Mouse (Mus musculus): Measurements from ENCODE around the gene Acta1. TPM values are rescaled to one million over a fixed set of nuclear protein-coding genes. Genes with fewer than 3 reads are reported as not detected.

Acta1 gene
- 0.45 TPM for polyA plus RNA-seq (2017; shearing (Covaris generic))

GRCm38 (mm10) chr8:123894502-123895097 is at the start of gene Acta1:
Acta1 (minus strand) TSS chr8:123894751.

GRCm38 (mm10) chr8:123859648-123860259 is 34.8 kb downstream of the Acta1 start, which contains the start of gene Ccsap:
Ccsap (minus strand) TSS chr8:123860209.

Other genes starting within 250 kb of the Acta1 start
- gene Rhou, start 240.8 kb downstream of the Acta1 start, polyA plus RNA-seq (2017; shearing (Covaris generic)) = not detected
- 13.3 TPM for gene Rab4a, start 88.8 kb downstream of the Acta1 start, polyA plus RNA-seq (2017; shearing (Covaris generic))
- 34.0 TPM for gene Ccsap, start 34.5 kb downstream of the Acta1 start, polyA plus RNA-seq (2017; shearing (Covaris generic))
- gene Nup133, start 54.5 kb upstream of the Acta1 start, polyA plus RNA-seq (2017; shearing (Covaris generic)) = 21.9 TPM
- gene Abcb10, start 88.4 kb upstream of the Acta1 start, polyA plus RNA-seq (2017; shearing (Covaris generic)) = 1.2 TPM
- 111 TPM for gene Taf5l, start 126.6 kb upstream of the Acta1 start, polyA plus RNA-seq (2017; shearing (Covaris generic))
- 12.8 TPM for gene Urb2, start 126.8 kb upstream of the Acta1 start, polyA plus RNA-seq (2017; shearing (Covaris generic))